19 mouse cellular contexts compared by ENCODE assay signal in genomic region chr19:6283001-6283400, GRCm38 (mm10). TPM values are rescaled to one million over a fixed set of nuclear protein-coding genes. Genes with fewer than 3 reads are reported as not detected.
DNase-seq lines count a peak whose midpoint lies in the region; ATAC-seq and TF ChIP-seq lines count a peak whose summit lies in the region.
"Had no signal": no experiment of that assay in that cellular context is flagged by ENCODE, and none has a peak within 500 bp of the region (broad histone marks: within the 10 kb centered on the region; RNA-seq: fewer than 3 reads in every experiment).

No protein-coding gene starts in this region.

- H3K4me2 ChIP-seq in kidney, embryonic 16.5 days (replicated peaks; ENCODE audit: low read depth, low read length), result no peak overlapping the region
- peak overlapping the region; percentile 17; the same call in 1 of the 2 replicates for H3K4me2 ChIP-seq in intestine, embryonic 15.5 days (replicated peaks)
- H3K4me2 ChIP-seq in liver, embryonic 12.5 days, result peak overlapping the region; percentile 70
- H3K4me2 ChIP-seq: embryonic facial prominence, embryonic 15.5 days; forebrain, embryonic 13.5 days; midbrain, embryonic 13.5 days had no signal

- peaks cover 3% of the 10 kb centered on the region for H3K79me2 ChIP-seq in heart, adult 2 months (replicated peaks; ENCODE audit: control insufficient read depth, insufficient read depth, low read length)

- ATAC-seq in kidney, embryonic 16.5 days (ENCODE audit: low FRiP score, low TSS enrichment), result no peak
- no peak; the same call in 1 of the 2 replicates for ATAC-seq in intestine, embryonic 15.5 days
- 0 out of 2 replicates have a peak, but pooled peaks have one; percentile 19 for ATAC-seq in liver, embryonic 12.5 days
- no peak for ATAC-seq in frontal cortex, adult (ENCODE audit: low TSS enrichment)
- ATAC-seq: activated CD4-positive, CD25-positive, alpha-beta regulatory T cell, adult 4 months; forebrain, embryonic 13.5 days; hindbrain, postnatal 0 days; midbrain, embryonic 13.5 days had no signal

- H3K9ac ChIP-seq in heart, adult 2 months (ENCODE audit: low read depth, low read length), result no peak overlapping the region; the same call in 1 of the 2 replicates
- H3K9ac ChIP-seq in kidney, embryonic 16.5 days (replicated peaks; ENCODE audit: low read length), result 0 out of 2 replicates have a peak overlapping the region, but pooled peaks have one; percentile 13
- H3K9ac ChIP-seq in intestine, embryonic 15.5 days, result no peak overlapping the region; the same call in 1 of the 2 replicates
- H3K9ac ChIP-seq in liver, embryonic 12.5 days, result peak overlapping the region; percentile 71
- H3K9ac ChIP-seq: embryonic facial prominence, embryonic 15.5 days; forebrain, embryonic 13.5 days; midbrain, embryonic 13.5 days had no signal

- TF ChIP-seq CTCF in heart, adult 2 months (IDR thresholded peaks at IDR 0.05), result no peak

- H3K4me1 ChIP-seq in heart, adult 2 months (ENCODE audit: control insufficient read depth, insufficient read depth, low read length), result peaks cover 52% of the 10 kb centered on the region
- H3K4me1 ChIP-seq in kidney, embryonic 16.5 days (ENCODE audit: insufficient read depth, low read length), result peaks cover 32% of the 10 kb centered on the region
- peaks cover 64% of the 10 kb centered on the region for H3K4me1 ChIP-seq in intestine, embryonic 15.5 days (replicated peaks)
- peaks cover 100% of the 10 kb centered on the region for H3K4me1 ChIP-seq in liver, embryonic 12.5 days

- no peak for DNase-seq in heart, adult 2 months
- no peak for DNase-seq in heart, postnatal 4 days
- no peak for DNase-seq in kidney, postnatal 4 days
- no peak for DNase-seq in cerebellum, postnatal 10 days
- DNase-seq: adrenal gland, postnatal 36 days; cerebellum, adult 8-10 months; embryo, embryonic 11 days; heart, postnatal 14 days; lung, postnatal 36 days; thymus, postnatal 25 days had no signal

- WGBS in heart, adult 2 months, result 59% methylated on average over 5 of the region's 5 CpGs
- 78% methylated on average over 5 of the region's 5 CpGs for WGBS in kidney, embryonic 16.5 days
- 50% methylated on average over 5 of the region's 5 CpGs for WGBS in intestine, embryonic 15.5 days
- WGBS in liver, embryonic 12.5 days (ENCODE audit: insufficient replicate concordance), result 25% methylated on average over 5 of the region's 5 CpGs

- no peaks in the 10 kb centered on the region for H3K27me3 ChIP-seq in heart, adult 2 months (ENCODE audit: control insufficient read depth, insufficient read depth, low read length)
- no peaks in the 10 kb centered on the region for H3K27me3 ChIP-seq in kidney, embryonic 16.5 days (ENCODE audit: insufficient read depth, low read length)
- no peaks in the 10 kb centered on the region for H3K27me3 ChIP-seq in intestine, embryonic 15.5 days (replicated peaks)
- H3K27me3 ChIP-seq in liver, embryonic 12.5 days (replicated peaks), result no peaks in the 10 kb centered on the region
- H3K27me3 ChIP-seq: embryonic facial prominence, embryonic 15.5 days; forebrain, embryonic 13.5 days; midbrain, embryonic 13.5 days had no signal

- intact Hi-C loops in heart, adult 2 months (cut with DNase I), result no loop called here

- no peak for TF ChIP-seq EP300 in heart, adult 2 months (IDR thresholded peaks at IDR 0.05; ENCODE audit: insufficient read depth, low read depth, low read length)

- TF ChIP-seq POLR2A in heart, adult 2 months (IDR thresholded peaks at IDR 0.05; ENCODE audit: insufficient read depth, low read depth, low read length), result no peak

- H3K36me3 ChIP-seq in heart, adult 2 months (ENCODE audit: control insufficient read depth, insufficient read depth, low read length), result peaks cover 68% of the 10 kb centered on the region
- H3K36me3 ChIP-seq in kidney, embryonic 16.5 days (ENCODE audit: insufficient read depth, low read length), result peaks cover 39% of the 10 kb centered on the region
- H3K36me3 ChIP-seq in intestine, embryonic 15.5 days, result peaks cover 17% of the 10 kb centered on the region; the same call in 1 of the 2 replicates
- H3K36me3 ChIP-seq in liver, embryonic 12.5 days, result peaks cover 91% of the 10 kb centered on the region

- H3K4me3 ChIP-seq in heart, adult 2 months, result no peak overlapping the region
- H3K4me3 ChIP-seq in kidney, embryonic 16.5 days (ENCODE audit: low read length), result no peak overlapping the region
- no peak overlapping the region for H3K4me3 ChIP-seq in intestine, embryonic 15.5 days (replicated peaks)
- H3K4me3 ChIP-seq in liver, embryonic 12.5 days, result 0 out of 2 replicates have a peak overlapping the region, but pooled peaks have one; percentile 1
- H3K4me3 ChIP-seq: embryonic facial prominence, embryonic 15.5 days; forebrain, embryonic 13.5 days; midbrain, embryonic 13.5 days had no signal

- no peaks in the 10 kb centered on the region for H3K9me3 ChIP-seq in kidney, embryonic 16.5 days (ENCODE audit: low read length)
- H3K9me3 ChIP-seq in intestine, embryonic 15.5 days, result no peaks in the 10 kb centered on the region
- no peaks in the 10 kb centered on the region for H3K9me3 ChIP-seq in liver, embryonic 12.5 days (replicated peaks)
- H3K9me3 ChIP-seq: embryonic facial prominence, embryonic 15.5 days; forebrain, embryonic 13.5 days; midbrain, embryonic 13.5 days had no signal

- peak overlapping the region; percentile 91; the same call in 1 of the 2 replicates for H3K27ac ChIP-seq in heart, adult 2 months
- H3K27ac ChIP-seq in kidney, embryonic 16.5 days (ENCODE audit: low read length), result no peak overlapping the region
- peak overlapping the region; percentile 66 for H3K27ac ChIP-seq in intestine, embryonic 15.5 days
- peak overlapping the region; percentile 98 for H3K27ac ChIP-seq in liver, embryonic 12.5 days
- H3K27ac ChIP-seq: embryonic facial prominence, embryonic 15.5 days; forebrain, embryonic 13.5 days; hindbrain, postnatal 0 days; midbrain, embryonic 13.5 days had no signal

RNA-seq across cellular contexts. Expression of gene Ehd1, which starts 6.5 kb away (rescaled TPM):
- 100 to 1,000 TPM in 1 of 2 experiments, 10 to 100 TPM in 1; 98.0 to 120 TPM for total RNA-seq in heart, adult 2 months (2021)
- polyA plus RNA-seq in heart, adult 2 months (2012; rRNA removed), result 111 and 142 TPM in 2 replicates
- 100 to 1,000 TPM in 1 of 2 experiments, 10 to 100 TPM in 1; 97.8 to 114 TPM for total RNA-seq in heart, postnatal 4 days (2021)
- 84.2 and 89.5 TPM in 2 replicates for polyA plus RNA-seq in kidney, embryonic 16.5 days (2015; fragmentation: Nextera tagmentation; extraction: Ambion mirVana)
- polyA plus RNA-seq in intestine, embryonic 15.5 days (2015; fragmentation: Nextera tagmentation; extraction: Ambion mirVana), result 88.8 and 115 TPM in 2 replicates
- 85.4 and 91.9 TPM in 2 replicates for polyA plus RNA-seq in liver, embryonic 12.5 days (2016; fragmentation: Nextera tagmentation; extraction: Ambion mirVana)

RNA-seq across cellular contexts. Expression of gene Cdc42bpg, which starts 23.3 kb away (rescaled TPM):
- 10 to 100 TPM; 11.7 to 13.9 TPM for total RNA-seq in heart, adult 2 months (2021)
- polyA plus RNA-seq in heart, adult 2 months (2012; rRNA removed), result 7.0 and 7.7 TPM in 2 replicates
- 1 to 10 TPM; 8.2 to 10.0 TPM for total RNA-seq in heart, postnatal 4 days (2021)
- 0.80 and 1.5 TPM in 2 replicates for polyA plus RNA-seq in kidney, embryonic 16.5 days (2015; fragmentation: Nextera tagmentation; extraction: Ambion mirVana)
- 1.0 and 1.4 TPM in 2 replicates for polyA plus RNA-seq in intestine, embryonic 15.5 days (2015; fragmentation: Nextera tagmentation; extraction: Ambion mirVana)
- polyA plus RNA-seq in liver, embryonic 12.5 days (2016; fragmentation: Nextera tagmentation; extraction: Ambion mirVana), result 0.20 TPM in 2 replicates

RNA-seq across cellular contexts. Expression of gene Atg2a, which starts 41.5 kb away (rescaled TPM):
- total RNA-seq in heart, adult 2 months (2021), result 10 to 100 TPM; 20.5 to 24.5 TPM
- 26.3 and 26.7 TPM in 2 replicates for polyA plus RNA-seq in heart, adult 2 months (2012; rRNA removed)
- 10 to 100 TPM; 15.9 to 16.2 TPM for total RNA-seq in heart, postnatal 4 days (2021)
- 12.1 and 13.1 TPM in 2 replicates for polyA plus RNA-seq in kidney, embryonic 16.5 days (2015; fragmentation: Nextera tagmentation; extraction: Ambion mirVana)
- polyA plus RNA-seq in intestine, embryonic 15.5 days (2015; fragmentation: Nextera tagmentation; extraction: Ambion mirVana), result 6.9 and 8.7 TPM in 2 replicates
- 7.1 and 8.2 TPM in 2 replicates for polyA plus RNA-seq in liver, embryonic 12.5 days (2016; fragmentation: Nextera tagmentation; extraction: Ambion mirVana)

RNA-seq across cellular contexts. Expression of gene Ppp2r5b, which starts 47.3 kb away (rescaled TPM):
- total RNA-seq in heart, adult 2 months (2021), result 10 to 100 TPM; 34.8 to 35.1 TPM
- 36.8 and 40.6 TPM in 2 replicates for polyA plus RNA-seq in heart, adult 2 months (2012; rRNA removed)
- 10 to 100 TPM; 30.1 to 30.2 TPM for total RNA-seq in heart, postnatal 4 days (2021)
- polyA plus RNA-seq in kidney, embryonic 16.5 days (2015; fragmentation: Nextera tagmentation; extraction: Ambion mirVana), result 27.5 and 31.0 TPM in 2 replicates
- 21.2 and 22.3 TPM in 2 replicates for polyA plus RNA-seq in intestine, embryonic 15.5 days (2015; fragmentation: Nextera tagmentation; extraction: Ambion mirVana)
- polyA plus RNA-seq in liver, embryonic 12.5 days (2016; fragmentation: Nextera tagmentation; extraction: Ambion mirVana), result 6.4 TPM in 2 replicates

RNA-seq across cellular contexts. Expression of gene Men1, which starts 51.8 kb away (rescaled TPM):
- total RNA-seq in heart, adult 2 months (2021), result 10 to 100 TPM; 13.9 to 14.0 TPM
- 19.4 and 19.6 TPM in 2 replicates for polyA plus RNA-seq in heart, adult 2 months (2012; rRNA removed)
- total RNA-seq in heart, postnatal 4 days (2021), result 10 to 100 TPM; 16.6 to 18.5 TPM
- 93.0 and 96.2 TPM in 2 replicates for polyA plus RNA-seq in kidney, embryonic 16.5 days (2015; fragmentation: Nextera tagmentation; extraction: Ambion mirVana)
- 68.8 and 71.9 TPM in 2 replicates for polyA plus RNA-seq in intestine, embryonic 15.5 days (2015; fragmentation: Nextera tagmentation; extraction: Ambion mirVana)
- polyA plus RNA-seq in liver, embryonic 12.5 days (2016; fragmentation: Nextera tagmentation; extraction: Ambion mirVana), result 48.6 and 49.4 TPM in 2 replicates

Comparison
In these comparisons a context has a peak if more than half of its experiments do, and no peak if none do; other contexts are left out.
1. H3K9ac ChIP-seq: peak in kidney, embryonic 16.5 days (single experiment) and liver, embryonic 12.5 days (single experiment); none in heart, adult 2 months (single experiment) and intestine, embryonic 15.5 days (single experiment).